Mouse (Mus musculus) kidney, postnatal 10 days (tissue): ENCODE measurements around the gene Hs1bp3.

ENCODE experiments used
- DNase-seq: peaks from one replicate; pipeline ENCODE4 v3.0.0; 2021; ENCODE audit warnings: mixed read lengths

Gene Hs1bp3

GRCm38 (mm10) chr12:8337286-8338060 lies 24.2 kb downstream of the Hs1bp3 start:
- DNase-seq: no peak

DNA sequence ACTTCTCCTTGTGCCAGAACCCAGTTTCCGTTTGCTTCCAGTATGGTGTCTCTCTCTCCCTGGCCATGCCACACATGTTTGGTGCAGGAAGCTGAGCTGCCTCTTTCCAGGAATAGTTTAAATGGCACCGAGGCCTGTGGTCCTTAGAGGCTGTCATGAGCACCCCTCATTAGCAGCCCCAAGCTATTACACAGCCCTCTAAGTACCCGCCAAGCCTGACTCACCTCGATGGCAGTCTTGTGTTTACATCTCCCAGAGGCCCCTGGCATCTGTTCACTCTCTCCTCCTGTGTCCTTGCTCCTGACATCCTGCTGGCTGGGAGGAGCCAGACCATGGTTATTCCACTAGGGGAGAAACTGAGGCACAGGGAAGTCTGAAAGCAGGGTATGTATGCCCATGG lies 25.3 kb downstream of the Hs1bp3 start:
- DNase-seq: no peak

GRCm38 (mm10) chr12:8338918-8339317 lies 25.7 kb downstream of the Hs1bp3 start:
- no peak for DNase-seq

- DNase-seq: peak; percentile 59
Observed at GRCm38 (mm10) chr12:8339591-8340319, 26.5 kb downstream of the Hs1bp3 start.

DNA sequence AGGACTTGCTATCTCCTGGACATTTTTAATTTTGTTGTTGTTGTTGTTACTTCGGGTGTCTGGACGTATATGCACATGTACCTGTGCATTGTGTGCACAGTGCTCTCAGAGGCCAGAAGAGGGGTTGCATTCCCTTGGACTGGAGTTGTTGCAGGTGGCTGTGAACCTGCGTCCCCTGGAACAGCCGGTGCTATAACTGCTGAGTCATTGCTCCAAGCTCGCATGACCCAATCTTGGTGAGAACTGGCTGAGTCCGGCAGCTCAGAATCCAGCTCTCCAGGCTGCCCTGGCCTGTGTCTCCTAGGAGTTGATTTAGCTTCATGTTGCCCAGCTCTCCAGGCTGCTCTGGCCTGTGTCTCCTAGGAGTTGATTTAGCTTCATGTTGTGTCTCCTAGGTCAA lies 27.8 kb downstream of the Hs1bp3 start:
- DNase-seq: no peak

DNA sequence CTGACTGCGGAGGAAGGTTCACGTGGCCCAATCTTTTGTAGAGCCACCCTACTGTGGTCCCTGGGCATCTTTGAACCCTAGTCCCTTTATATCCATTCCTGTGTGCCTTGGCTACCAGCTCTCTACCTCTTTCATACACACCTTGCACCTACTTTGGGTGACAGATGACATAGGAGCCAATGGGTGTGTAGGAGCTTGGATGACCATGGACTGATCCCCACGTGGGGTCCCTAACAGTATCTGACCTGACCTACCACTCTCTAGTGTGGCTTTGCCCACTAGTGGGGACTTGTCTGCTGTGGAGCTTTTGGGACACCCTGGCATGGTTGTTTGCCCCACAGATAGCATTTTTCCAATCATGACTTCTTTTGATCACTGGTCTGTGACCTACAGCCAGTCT lies 30.1 kb downstream of the Hs1bp3 start:
- DNase-seq: no peak

DNA sequence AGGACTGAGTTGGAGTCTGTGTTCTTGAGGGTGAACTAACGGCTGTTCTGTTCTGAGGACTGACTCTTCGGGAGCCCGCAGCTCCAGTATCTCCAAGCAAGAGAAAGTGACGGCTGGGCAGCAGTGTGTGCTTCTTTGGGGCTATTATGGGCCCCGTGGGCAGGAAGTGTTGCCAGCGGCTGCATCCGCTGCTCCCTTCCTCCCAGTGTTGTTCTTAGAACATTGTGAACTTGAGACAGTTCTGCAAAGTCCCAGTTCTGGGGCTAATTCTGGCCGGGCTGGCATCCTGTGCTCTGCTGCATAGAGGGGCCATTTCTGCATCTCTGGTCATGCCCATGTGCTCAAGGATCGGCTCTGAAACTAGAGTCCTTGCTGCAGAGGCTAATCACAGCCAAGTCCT lies 31.7 kb downstream of the Hs1bp3 start:
- peak; percentile 75 for DNase-seq

DNA sequence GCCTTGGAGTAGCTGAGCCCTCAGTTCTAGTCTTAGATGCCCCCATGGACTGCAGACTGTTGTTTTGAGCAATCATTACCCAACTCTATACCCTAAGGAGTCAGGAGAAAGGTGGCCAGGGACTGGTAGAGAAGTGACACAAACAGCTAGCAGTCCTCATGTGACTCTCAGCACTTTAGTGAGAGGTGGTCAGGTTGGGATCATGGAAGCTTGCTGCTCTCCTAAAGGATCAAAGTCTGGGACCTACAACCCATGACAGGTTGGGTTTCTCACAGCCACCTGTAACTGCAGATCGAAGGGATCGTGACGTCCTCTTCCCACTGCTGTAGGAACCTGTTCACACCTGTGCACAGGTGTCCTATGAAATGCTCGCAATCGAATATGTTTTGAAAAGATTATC lies 32.3 kb downstream of the Hs1bp3 start:
- DNase-seq: no peak

DNA sequence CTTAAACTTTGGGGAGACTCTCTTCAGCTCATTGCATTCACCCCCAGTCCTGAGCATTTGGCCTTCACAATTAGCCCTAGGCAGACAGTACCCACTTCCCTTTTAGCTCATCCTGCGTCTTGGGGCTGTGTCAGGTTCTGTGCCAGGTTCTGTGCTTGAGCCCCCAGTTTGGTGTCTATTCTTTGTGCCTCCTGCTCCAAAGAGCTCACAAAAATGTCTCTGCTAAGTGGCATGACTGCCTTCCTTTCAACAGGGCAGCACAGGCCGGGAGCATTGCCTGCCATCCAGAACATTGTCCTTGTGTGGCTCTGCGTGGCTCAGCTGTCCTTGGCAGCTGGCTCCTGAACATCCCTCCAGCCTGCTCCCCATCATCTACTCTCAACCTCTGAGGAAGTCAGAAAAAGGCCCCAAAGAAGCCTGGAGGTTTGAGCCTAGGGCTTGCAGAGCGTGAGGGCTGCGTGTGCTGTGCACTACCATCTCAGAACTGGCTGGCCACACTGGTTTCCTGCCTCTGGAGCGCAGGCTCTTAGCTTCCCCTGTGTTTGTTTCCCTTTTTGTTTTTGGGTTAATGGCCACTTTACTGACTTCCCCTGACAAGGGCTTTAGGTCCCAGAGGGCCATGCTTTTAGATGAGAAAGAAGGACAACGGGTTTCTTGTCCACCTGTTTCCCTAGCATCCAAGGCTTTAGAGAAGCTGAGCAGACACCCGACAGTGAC lies 34.7 kb downstream of the Hs1bp3 start:
- no peak for DNase-seq

DNA sequence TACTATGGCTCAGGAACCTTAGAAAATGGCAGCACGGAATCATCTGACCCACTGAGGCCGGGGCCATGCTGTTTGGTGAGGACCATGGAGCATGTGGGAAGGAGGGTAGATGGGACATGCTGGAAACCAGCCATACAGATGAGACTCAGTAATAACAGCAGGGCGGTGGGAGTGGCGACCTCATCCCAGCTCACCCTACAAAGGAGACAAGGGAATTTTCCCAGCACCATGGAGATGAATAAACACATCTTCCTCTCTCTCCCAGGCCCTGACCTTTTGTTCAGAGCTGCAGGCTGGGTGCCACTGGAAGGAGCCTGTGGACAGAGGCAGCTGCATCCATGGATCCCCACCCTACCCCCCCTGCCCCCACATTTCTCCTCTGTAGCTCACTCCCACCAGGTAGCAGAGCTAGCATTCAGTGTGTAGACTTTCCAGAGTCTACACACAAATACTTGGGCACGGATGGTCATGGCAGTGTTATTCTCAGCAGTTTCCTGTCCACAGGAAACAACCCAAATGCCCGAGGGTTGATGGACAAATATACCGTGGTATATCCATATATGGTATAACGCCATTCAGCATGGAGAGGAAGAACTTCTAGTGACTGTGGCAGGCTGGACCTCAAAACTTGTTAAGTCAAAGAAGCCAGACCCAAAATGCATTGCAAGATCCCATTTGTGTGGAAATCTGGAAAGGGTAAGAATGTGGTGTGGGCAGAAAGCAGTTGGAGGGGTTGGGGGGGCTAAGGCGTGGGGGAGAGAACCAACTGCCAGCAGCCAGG lies 35.7 kb downstream of the Hs1bp3 start:
- no peak for DNase-seq

GRCm38 (mm10) chr12:8351025-8351903 lies 38.0 kb downstream of the Hs1bp3 start:
- peak; percentile 71 for DNase-seq

GRCm38 (mm10) chr12:8353071-8353470 lies 39.8 kb downstream of the Hs1bp3 start:
- DNase-seq: no peak

DNA sequence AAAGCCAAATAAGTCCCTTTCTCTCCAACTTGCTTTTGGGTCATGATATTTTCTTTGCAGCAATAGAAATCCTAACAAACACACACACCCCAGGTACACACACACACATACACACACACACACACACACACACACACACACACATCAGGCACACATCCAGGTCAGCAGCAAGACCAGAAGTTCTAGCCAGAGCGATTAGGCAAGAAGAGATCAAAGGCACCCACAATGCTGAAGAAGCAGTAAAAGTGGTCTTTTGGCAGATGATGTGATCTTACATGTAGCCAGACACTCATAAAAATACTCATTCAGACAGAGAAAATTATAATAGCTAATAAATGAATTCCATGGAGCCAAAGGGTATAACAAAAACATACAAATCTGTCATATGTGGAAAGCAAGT lies 41.0 kb downstream of the Hs1bp3 start:
- peak; percentile 56 for DNase-seq

DNA sequence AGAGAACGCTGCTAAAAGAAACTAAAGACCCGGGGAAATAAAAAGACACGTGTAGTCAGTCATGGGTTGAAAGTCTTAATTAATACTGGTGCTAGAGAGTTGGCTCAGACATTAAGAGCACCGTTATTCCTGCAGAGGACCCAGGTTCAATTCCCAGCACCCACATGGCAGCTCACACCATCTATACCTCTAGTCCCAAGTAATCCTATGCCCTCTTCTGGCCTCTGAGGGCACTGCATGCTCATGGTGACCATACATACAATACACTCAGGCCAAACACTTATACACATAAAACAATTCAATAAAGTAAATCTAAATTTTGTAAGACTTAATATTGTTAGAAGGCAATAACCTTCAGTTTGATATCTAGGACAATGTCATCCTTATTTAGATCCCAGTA lies 41.8 kb downstream of the Hs1bp3 start:
- DNase-seq: no peak

GRCm38 (mm10) chr12:8357449-8357848 lies 44.2 kb downstream of the Hs1bp3 start:
- DNase-seq: peak; percentile 79

DNA sequence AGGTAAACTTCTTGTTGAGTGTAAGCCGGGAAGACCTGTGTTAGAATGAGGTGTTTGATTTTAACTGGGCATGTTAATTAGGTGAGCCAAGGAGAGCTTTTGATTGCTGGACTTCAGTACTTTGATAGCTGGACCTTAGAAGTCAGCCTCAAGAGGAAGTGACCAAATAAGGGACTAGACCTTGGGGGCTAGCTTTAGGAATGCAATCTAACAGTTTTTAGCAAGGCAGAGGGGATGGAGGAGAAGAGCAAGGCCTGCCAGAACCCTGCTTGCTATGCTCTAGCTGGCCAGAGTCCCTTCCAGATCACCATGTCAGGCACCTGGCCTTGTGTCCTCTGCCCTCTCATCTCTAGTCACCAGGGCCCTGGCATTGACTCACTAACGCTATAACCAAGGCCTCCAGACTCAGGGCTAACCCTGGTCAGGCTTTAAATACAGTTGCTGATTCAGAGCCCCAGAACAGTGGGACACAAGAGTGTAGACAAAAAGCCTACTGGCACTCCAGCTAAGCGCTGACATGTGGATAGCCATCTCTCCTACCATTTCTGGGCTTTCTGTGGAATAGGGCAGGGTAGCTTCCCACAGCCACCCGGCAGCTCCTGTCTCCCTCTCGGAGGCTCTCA lies 45.2 kb downstream of the Hs1bp3 start:
- DNase-seq: no peak

- no peak for DNase-seq
Observed at GRCm38 (mm10) chr12:8359418-8360112, 46.3 kb downstream of the Hs1bp3 start.

DNA sequence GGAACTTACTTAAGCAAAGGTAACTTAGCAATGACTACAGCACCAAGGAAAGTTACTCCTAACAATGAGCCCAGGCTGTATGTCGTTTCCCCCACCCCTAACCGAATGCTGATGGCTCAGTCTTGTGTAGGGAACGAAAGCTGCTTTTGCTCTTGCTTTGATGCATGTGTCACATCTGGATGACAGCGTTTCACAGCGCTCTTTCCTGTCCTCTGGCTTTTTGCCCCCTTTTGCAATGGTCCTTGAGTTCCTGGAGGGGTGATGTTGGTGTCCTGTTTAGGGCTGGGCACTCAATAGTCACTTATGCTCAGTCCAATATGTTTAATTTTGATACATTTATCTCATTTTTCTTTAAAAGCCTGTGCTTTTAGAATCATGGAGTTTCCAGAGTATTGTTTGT lies 48.6 kb downstream of the Hs1bp3 start:
- no peak for DNase-seq

DNA sequence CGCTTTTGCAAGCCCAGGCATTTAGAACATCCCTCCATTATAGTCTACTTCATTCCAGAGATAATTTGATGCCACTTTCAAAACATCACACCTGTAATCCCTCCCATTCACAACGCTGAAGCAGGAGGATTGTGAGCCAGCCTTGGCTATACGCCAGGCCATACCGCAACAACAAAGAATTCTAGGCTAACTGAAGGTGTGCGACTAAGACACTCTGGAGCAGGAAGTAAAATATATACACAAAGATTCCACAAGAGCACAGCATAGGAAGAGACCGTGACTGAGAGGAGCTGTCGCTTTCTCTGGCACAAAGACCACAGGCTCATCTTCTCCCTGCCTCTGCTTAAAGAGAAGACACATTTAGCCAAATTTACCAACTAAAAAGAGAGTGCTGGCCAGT lies 49.2 kb downstream of the Hs1bp3 start:
- no peak for DNase-seq

GRCm38 (mm10) chr12:8364321-8364838 lies 51.1 kb downstream of the Hs1bp3 start:
- DNase-seq: no peak

GRCm38 (mm10) chr12:8365336-8365735 lies 52.1 kb downstream of the Hs1bp3 start:
- DNase-seq: peak; percentile 76
